Mouse (Mus musculus) forebrain, embryonic 13.5 days (tissue): Measurements from ENCODE around the gene Apbb2. TPM values are rescaled to one million over a fixed set of nuclear protein-coding genes. Genes with fewer than 3 reads are reported as not detected.

Experiments
- ATAC-seq: fragments of 200-750 bp; cut with Nextera tagmentation; 2 replicates; pipeline ENCODE4 v1.8.0; 2017
- H3K27ac ChIP-seq: fragments of 300-500 bp; sonication (generic); 2 replicates; pipeline ENCODE4 v1.5.1; 2015; ENCODE audit warnings: inconsistent platforms, mild to moderate bottlenecking, moderate library complexity
- H3K27me3 ChIP-seq: fragments of 300-500 bp; sonication (generic); 2 replicates; pipeline ENCODE4 v1.6.1; 2015; ENCODE audit warnings: mild to moderate bottlenecking, inconsistent platforms
- H3K36me3 ChIP-seq: fragments of 300-500 bp; sonication (generic); 2 replicates; pipeline ENCODE4 v1.6.1; 2015; ENCODE audit warnings: mild to moderate bottlenecking, inconsistent platforms; ENCODE audit not compliant: poor library complexity, severe bottlenecking
- H3K4me1 ChIP-seq: fragments of 300-500 bp; sonication (generic); 2 replicates; pipeline ENCODE4 v1.6.1; 2015; ENCODE audit warnings: inconsistent platforms
- H3K4me2 ChIP-seq: fragments of 300-500 bp; sonication (generic); 2 replicates; pipeline ENCODE4 v1.6.1; 2015; ENCODE audit warnings: inconsistent platforms, mild to moderate bottlenecking, moderate library complexity
- H3K4me3 ChIP-seq: fragments of 300-500 bp; sonication (generic); 2 replicates; pipeline ENCODE4 v1.5.1; 2015; ENCODE audit warnings: mild to moderate bottlenecking, inconsistent platforms
- H3K9ac ChIP-seq: fragments of 300-500 bp; sonication (generic); 2 replicates; pipeline ENCODE4 v1.6.1; 2015; ENCODE audit warnings: mild to moderate bottlenecking, inconsistent platforms
- H3K9me3 ChIP-seq: fragments of 300-500 bp; sonication (generic); replicated peaks from 2 replicates; pipeline ENCODE4 v1.6.1; 2016; ENCODE audit warnings: inconsistent platforms
- WGBS: fragments of 180-500 bp; shearing (Covaris S2); methylation state at CpG from one replicate; pipeline ENCODE4 v1.1.7; 2015; 5-methylcytosine and 5-hydroxymethylcytosine counted together
- polyA plus RNA-seq: library from polyadenylated mRNA; unstranded; fragments of >200 nt; fragmentation: Nextera tagmentation; extraction: Ambion mirVana; gene quantifications from 2 replicates; pipeline ENCODE4 v1.2.1, GENCODE M21; 2015

Apbb2 gene
- 63.0 and 64.3 TPM in 2 replicates for polyA plus RNA-seq

DNA sequence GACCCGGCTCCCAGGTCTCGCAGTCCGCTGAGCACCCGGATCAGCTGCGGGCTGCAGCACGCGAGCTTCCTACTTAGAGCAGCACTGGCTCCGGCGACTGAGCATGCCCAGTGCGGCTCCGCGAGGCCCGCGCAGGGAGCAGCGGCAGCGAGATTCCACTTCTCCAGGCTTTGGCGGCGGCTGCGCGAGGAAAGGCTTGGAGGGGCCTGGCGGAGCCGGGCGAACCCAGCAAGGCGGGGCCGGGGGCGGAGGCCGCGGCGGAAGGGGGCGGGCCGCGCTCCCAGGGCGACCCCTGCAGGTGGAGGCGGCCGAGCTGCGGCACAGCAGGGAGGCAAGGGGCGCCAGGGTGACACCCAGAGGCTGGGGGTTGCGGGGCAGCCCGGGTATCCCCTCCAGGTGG is at the start of gene Apbb2:
TSS of gene Apbb2 (minus strand) at position 188 of the 400 bp plus-strand sequence.
- no peaks in the 10 kb centered on the region for H3K27me3 ChIP-seq
- no peaks in the 10 kb centered on the region for H3K9me3 ChIP-seq
- WGBS = under 1% methylated on average over 34 of the region's 39 CpGs
- ATAC-seq = peak; percentile 97
- H3K36me3 ChIP-seq = no peaks in the 10 kb centered on the region
- H3K27ac ChIP-seq = peak within 1 kb of the TSS; percentile 97
- peak within 1 kb of the TSS; percentile 79 for H3K4me2 ChIP-seq
- H3K4me1 ChIP-seq = peaks cover 30% of the 10 kb centered on the region
- H3K9ac ChIP-seq = peak within 1 kb of the TSS; percentile 97
- peak within 1 kb of the TSS; percentile 77 for H3K4me3 ChIP-seq

DNA sequence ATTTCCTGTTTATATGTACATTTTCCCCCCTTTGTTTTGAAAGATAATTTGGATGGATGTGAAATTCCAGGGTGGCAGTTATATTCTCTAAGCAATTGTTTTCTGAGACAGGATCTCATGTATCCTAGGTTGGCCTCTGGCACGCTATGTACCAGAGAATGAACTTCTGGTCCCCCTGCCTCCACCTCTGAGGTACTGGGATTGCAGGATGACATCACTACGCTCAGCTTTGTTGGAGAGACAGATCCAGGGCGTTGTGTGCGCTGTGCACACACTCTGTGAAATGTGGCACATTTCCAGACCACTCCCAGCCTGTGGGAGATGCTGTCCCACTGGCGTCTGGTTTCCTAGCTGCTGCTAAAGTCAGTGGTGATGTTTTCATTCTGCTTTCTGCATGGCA is 35.6 kb upstream of the Apbb2 start:
- H3K4me2 ChIP-seq = no peak overlapping the region
- H3K36me3 ChIP-seq = no peaks in the 10 kb centered on the region
- H3K4me3 ChIP-seq = no peak overlapping the region
- H3K27ac ChIP-seq = peak overlapping the region; percentile 8; the same call in 1 of the 2 replicates
- no peak overlapping the region for H3K9ac ChIP-seq
- WGBS = 46% methylated on average over 5 of the region's 5 CpGs
- no peaks in the 10 kb centered on the region for H3K9me3 ChIP-seq
- peaks cover 7% of the 10 kb centered on the region; the same call in 1 of the 2 replicates for H3K4me1 ChIP-seq
- ATAC-seq = peak; percentile 84
- no peaks in the 10 kb centered on the region for H3K27me3 ChIP-seq

DNA sequence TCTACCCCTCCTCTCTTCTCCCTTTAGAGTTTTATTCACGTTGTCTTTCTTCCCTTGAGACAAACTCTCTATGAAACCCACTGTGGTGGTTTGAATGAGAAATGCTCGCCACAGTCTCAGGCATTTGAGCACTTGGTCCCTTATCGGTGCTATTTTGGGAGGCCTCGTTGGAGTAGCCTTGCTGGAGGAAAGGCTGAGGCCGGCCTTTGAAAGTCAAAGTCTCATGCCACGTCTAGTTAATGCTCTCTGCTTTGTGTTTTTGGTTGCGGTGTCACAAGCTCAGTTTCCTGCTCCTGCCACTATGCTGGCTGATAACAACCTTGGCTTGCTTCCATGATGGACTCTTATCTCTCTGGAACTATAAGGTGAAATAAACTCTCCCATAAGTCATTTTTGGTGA is 28.9 kb upstream of the Apbb2 start:
- WGBS = 66% methylated on average over 7 of the region's 7 CpGs

DNA sequence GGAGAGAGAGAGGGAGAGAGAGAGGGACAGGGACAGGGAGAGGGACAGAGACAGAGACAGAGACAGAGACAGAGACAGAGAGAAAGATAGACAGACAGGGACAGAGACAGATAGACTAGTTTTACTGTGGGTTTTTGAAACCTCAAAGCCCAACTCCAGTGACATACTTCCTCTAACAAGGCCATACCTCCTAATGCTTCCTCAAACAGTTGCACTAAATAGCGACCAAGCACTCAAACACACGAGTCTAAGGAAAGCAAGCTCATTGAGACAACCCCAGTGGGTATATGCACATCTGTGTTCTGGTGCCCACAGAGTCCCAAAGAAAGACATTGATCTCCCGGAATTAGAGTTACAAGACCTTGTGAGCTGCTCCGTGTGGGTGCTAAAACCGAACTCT is 24.7 kb upstream of the Apbb2 start:
- no peaks in the 10 kb centered on the region for H3K9me3 ChIP-seq
- ATAC-seq = no peak
- H3K36me3 ChIP-seq = no peaks in the 10 kb centered on the region
- H3K4me1 ChIP-seq = no peaks in the 10 kb centered on the region
- no peak overlapping the region for H3K27ac ChIP-seq
- 88% methylated on average over 5 of the region's 5 CpGs for WGBS
- no peaks in the 10 kb centered on the region for H3K27me3 ChIP-seq
- no peak overlapping the region for H3K4me2 ChIP-seq
- H3K9ac ChIP-seq = no peak overlapping the region
- no peak overlapping the region for H3K4me3 ChIP-seq

More for the DNA sequence above, 28.9 kb upstream of the Apbb2 start:
- Histone ChIP-seq H3K36me3 (no peaks in the 10 kb centered on the region), H3K4me3 (no peak overlapping the region), H3K27ac (no peak overlapping the region), H3K27me3 (no peaks in the 10 kb centered on the region), H3K9ac (no peak overlapping the region), H3K4me1 (no peaks in the 10 kb centered on the region), H3K9me3 (no peaks in the 10 kb centered on the region), H3K4me2 (no peak overlapping the region)
- no peak for ATAC-seq

DNA sequence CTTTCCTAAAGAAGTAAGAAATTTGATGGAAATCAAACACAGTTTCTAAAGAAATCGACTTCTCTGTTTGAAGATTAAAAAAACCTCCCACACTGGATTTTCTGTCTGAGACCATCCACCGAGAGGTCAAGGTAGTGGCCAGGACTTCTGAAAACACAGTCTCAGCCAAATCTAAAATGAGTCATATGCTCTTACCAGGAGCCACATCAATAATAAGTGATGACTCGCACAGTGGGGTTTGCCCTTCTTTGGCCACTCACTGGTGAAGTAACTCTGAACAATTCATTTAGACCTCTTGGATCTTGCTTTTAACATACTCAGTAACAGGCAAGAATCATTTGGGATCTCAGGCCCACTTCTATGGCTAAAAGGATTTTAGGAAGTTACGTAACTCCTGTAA is 23.6 kb upstream of the Apbb2 start:
- Histone ChIP-seq H3K4me2 (no peak overlapping the region), H3K9me3 (no peaks in the 10 kb centered on the region; the same call in 1 of the 2 replicates), H3K4me1 (no peaks in the 10 kb centered on the region), H3K27ac (no peak overlapping the region), H3K27me3 (no peaks in the 10 kb centered on the region), H3K9ac (no peak overlapping the region), H3K36me3 (no peaks in the 10 kb centered on the region), H3K4me3 (no peak overlapping the region)
- no peak for ATAC-seq
- 94% methylated on average over 4 of the region's 4 CpGs for WGBS

DNA sequence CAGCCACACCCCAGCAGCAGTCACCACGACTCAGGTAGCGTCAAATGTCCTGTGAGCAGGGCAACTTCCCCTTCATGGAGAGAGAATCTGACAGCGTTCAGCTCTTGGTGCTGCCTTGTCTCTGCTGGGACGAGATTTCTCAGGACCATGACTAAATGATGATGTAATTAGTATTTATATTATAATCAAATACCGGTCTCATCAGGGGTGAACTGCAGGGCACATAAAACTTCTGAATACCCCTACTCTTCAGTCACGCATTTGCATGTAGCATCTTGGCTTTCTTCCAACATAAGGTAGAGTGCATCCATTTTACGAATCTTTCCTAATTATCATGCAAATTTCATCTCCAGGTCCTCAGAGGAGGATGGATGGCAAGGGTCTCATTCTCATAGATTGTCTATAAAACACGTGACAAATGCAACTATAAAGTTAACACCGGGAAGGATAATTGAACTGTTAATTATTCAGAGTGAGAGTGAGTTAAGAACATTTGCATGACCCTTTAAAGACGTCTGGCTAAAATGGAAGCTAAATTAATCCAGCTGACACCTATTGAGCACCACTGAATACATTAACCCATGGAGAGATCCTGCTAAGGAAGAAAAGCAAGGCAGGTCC is 17.0 kb upstream of the Apbb2 start:
- H3K27ac ChIP-seq = no peak overlapping the region
- no peaks in the 10 kb centered on the region for H3K27me3 ChIP-seq
- peak; percentile 59; the same call in 1 of the 2 replicates for ATAC-seq
- no peak overlapping the region for H3K4me3 ChIP-seq
- H3K36me3 ChIP-seq = no peaks in the 10 kb centered on the region
- no peaks in the 10 kb centered on the region; the same call in 1 of the 2 replicates for H3K9me3 ChIP-seq
- no peak overlapping the region for H3K9ac ChIP-seq
- H3K4me2 ChIP-seq = no peak overlapping the region
- H3K4me1 ChIP-seq = peaks cover 9% of the 10 kb centered on the region; the same call in 1 of the 2 replicates
- WGBS = 33% methylated on average over 10 of the region's 10 CpGs

DNA sequence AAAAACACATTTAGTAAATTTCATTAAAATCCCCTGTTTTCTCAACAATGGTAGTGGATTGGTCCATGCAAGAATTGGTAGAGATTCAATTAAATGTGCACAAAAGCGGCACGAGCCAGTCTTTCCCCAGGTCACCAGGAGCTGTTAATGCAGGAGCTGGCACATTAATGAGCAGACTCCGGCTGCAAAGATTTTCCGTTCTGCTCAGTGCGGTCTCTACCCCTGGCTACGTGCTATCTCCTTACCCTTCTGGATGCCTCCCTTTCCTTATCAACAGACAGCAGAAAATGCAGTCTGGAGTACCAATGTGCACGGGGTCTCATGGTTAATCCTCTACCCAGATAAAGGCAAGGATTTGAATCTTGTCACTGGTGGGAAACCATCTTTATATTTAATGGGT is 9.2 kb upstream of the Apbb2 start:
- H3K4me3 ChIP-seq = no peak overlapping the region
- no peak for ATAC-seq
- H3K4me2 ChIP-seq = no peak overlapping the region; the same call in 1 of the 2 replicates
- WGBS = 28% methylated on average over 7 of the region's 7 CpGs
- no peak overlapping the region for H3K9ac ChIP-seq
- H3K27me3 ChIP-seq = no peaks in the 10 kb centered on the region
- H3K27ac ChIP-seq = no peak overlapping the region
- H3K4me1 ChIP-seq = 0 out of 2 replicates have a peak, but pooled peaks cover 3% of the 10 kb centered on the region
- H3K36me3 ChIP-seq = no peaks in the 10 kb centered on the region
- no peaks in the 10 kb centered on the region for H3K9me3 ChIP-seq

DNA sequence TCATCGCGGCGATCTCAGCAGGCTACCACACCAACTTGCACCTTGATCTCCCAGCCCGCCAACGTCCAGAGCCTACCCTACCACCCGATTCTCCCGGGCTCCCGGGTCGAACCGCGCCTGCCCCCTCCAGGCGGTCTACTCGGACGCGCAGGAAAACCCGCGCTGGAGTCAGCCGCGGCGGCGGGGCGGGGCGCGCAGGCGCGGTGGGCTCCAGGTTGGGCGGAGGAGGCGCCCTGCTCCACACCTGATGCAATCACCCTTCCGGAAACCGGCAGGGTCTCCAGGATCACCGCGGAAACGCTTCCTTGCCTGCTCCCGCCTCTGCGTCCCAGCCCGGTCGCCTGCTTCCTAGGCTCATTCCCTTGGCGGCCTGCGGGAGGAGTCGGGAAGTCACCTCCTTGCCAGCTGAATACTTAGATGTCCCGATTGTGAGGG is 1.6 kb upstream of the Apbb2 start:
- Histone ChIP-seq H3K9me3 (no peaks in the 10 kb centered on the region), H3K4me2 (peak overlapping the region; percentile 79), H3K27ac (peak overlapping the region; percentile 45), H3K4me1 (peaks cover 27% of the 10 kb centered on the region), H3K27me3 (no peaks in the 10 kb centered on the region), H3K36me3 (no peaks in the 10 kb centered on the region), H3K4me3 (peak overlapping the region; percentile 58), H3K9ac (peak overlapping the region; percentile 72)
- under 1% methylated on average over 41 of the region's 41 CpGs for WGBS
- ATAC-seq = peak; percentile 54

DNA sequence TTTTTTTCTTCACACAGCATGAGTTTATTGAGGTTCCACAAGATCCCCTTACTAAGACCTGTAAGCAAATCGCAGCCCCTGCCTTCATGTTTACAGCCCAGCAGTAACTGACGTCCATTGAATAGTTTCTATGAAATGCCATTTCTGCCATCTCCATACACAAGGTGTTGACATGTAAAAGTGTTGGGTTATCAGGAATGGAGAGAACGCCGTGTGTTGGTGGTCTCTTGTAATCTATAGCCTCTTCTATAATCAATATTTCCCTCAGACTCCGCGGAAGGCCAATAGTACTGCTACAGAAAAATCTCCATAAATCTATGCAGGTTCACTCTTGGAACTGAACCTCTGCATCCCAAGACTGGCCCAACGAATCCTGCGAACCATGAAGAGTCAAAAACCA is 1.1 kb upstream of the Apbb2 start:
- no peaks in the 10 kb centered on the region for H3K36me3 ChIP-seq
- no peak for ATAC-seq
- H3K4me2 ChIP-seq = peak overlapping the region; percentile 79
- 0 out of 2 replicates have a peak overlapping the region, but pooled peaks have one; percentile 45 for H3K27ac ChIP-seq
- H3K9ac ChIP-seq = peak overlapping the region; percentile 72
- no peaks in the 10 kb centered on the region for H3K27me3 ChIP-seq
- peaks cover 27% of the 10 kb centered on the region for H3K4me1 ChIP-seq
- H3K4me3 ChIP-seq = peak overlapping the region; percentile 58
- H3K9me3 ChIP-seq = no peaks in the 10 kb centered on the region
- WGBS = 42% methylated on average over 8 of the region's 8 CpGs

DNA sequence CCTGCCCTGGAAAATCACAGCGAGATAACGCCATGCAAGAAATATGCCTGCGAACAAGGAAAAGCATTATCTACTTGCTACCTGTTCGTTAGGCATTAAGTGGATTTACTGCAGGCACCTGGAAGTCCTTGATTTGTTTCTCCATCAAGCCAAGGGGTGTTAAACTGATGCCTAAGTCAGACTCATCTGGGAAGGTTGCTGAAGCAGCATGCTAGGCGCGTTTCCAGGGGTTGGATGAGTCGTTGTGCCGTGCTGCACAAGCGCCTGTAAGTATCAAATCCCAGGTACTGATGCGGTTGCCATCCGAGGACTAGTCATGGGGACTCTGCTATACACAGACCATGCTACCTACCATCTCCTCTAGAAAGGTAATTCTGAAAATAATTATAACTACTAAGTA is 611 bp upstream of the Apbb2 start:
- H3K36me3 ChIP-seq = no peaks in the 10 kb centered on the region
- 37% methylated on average over 11 of the region's 11 CpGs for WGBS
- no peak for ATAC-seq
- H3K4me1 ChIP-seq = peaks cover 29% of the 10 kb centered on the region
- H3K27me3 ChIP-seq = no peaks in the 10 kb centered on the region
- peak overlapping the region; percentile 97; the same call in 1 of the 2 replicates for H3K27ac ChIP-seq
- no peaks in the 10 kb centered on the region for H3K9me3 ChIP-seq
- peak overlapping the region; percentile 79 for H3K4me2 ChIP-seq
- peak overlapping the region; percentile 77 for H3K4me3 ChIP-seq
- H3K9ac ChIP-seq = peak overlapping the region; percentile 97; the same call in 1 of the 2 replicates

DNA sequence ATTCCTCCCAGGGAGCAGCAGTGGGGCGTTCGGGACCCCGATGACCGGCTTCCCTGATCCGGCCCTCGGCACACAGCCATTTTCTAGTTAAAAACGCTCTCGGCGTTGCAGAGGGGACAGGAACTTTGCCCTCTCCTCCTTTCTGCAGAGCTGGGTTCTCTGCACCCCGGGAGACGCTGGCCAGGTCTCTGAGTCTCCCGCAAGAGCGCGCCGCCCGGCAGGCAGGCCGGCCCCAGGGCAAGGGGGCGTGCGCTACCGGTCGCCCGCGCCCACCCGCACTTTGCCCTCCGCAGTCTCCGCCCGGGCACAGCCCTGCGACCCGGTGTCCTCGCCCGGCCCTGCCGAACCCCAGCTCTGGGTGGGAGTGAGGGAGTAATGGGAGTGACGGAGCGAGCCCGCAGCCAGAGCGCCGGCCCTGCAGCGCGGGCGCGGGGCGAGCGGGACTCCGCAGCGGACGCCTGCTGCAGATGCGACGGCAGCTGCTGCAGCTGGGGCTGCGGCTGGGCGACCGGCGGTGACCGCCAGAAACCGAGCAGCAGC is 593 bp downstream of the Apbb2 start:
- Histone ChIP-seq H3K27ac (peak overlapping the region; percentile 97), H3K4me2 (peak overlapping the region; percentile 79), H3K36me3 (no peaks in the 10 kb centered on the region), H3K9me3 (no peaks in the 10 kb centered on the region), H3K9ac (peak overlapping the region; percentile 97), H3K4me1 (peaks cover 30% of the 10 kb centered on the region), H3K27me3 (no peaks in the 10 kb centered on the region), H3K4me3 (peak overlapping the region; percentile 77)
- under 1% methylated on average over 48 of the region's 54 CpGs for WGBS
- ATAC-seq = peak; percentile 65

DNA sequence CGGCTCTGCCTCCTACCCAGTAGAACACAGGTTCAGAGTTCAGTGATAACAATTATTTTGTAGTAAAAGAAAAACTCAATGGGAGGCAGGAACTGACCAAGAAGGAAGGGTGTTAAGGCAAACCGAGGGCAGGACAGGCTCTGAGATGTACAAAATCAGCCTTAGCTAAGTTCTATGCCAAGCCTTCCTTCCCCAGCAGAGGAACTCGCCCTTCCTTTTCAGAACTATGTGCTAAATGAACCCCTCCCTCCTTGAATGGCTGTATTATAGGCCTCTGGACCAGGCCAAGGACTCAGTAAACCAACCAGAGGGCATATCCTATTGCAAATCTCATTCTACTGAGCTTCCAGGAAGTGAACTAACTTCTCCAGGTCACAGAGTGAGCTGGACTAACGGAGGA is 3.6 kb downstream of the Apbb2 start:
- 73% methylated on average over 4 of the region's 4 CpGs for WGBS
- no peak for ATAC-seq
- H3K27me3 ChIP-seq = no peaks in the 10 kb centered on the region
- no peaks in the 10 kb centered on the region for H3K9me3 ChIP-seq
- H3K4me2 ChIP-seq = no peak overlapping the region
- H3K9ac ChIP-seq = no peak overlapping the region
- no peak overlapping the region for H3K27ac ChIP-seq
- H3K36me3 ChIP-seq = no peaks in the 10 kb centered on the region
- H3K4me1 ChIP-seq = peaks cover 29% of the 10 kb centered on the region
- no peak overlapping the region for H3K4me3 ChIP-seq
